Mouse (Mus musculus) MEL-GATA-1-ER (cell line): Measurements from ENCODE around the gene Nlrc4.
"Not testable (repeated sequence)": the region's sequence is repeated elsewhere in the genome, so short reads cannot be mapped to it uniquely, and the experiment has no call there.

Source experiments
- DNase-seq: peaks from one replicate; pipeline ENCODE4 v3.0.0-alpha.2; 2012; ENCODE audit warnings: low read depth; ENCODE audit errors: extremely low read depth

Nlrc4 gene

DNA sequence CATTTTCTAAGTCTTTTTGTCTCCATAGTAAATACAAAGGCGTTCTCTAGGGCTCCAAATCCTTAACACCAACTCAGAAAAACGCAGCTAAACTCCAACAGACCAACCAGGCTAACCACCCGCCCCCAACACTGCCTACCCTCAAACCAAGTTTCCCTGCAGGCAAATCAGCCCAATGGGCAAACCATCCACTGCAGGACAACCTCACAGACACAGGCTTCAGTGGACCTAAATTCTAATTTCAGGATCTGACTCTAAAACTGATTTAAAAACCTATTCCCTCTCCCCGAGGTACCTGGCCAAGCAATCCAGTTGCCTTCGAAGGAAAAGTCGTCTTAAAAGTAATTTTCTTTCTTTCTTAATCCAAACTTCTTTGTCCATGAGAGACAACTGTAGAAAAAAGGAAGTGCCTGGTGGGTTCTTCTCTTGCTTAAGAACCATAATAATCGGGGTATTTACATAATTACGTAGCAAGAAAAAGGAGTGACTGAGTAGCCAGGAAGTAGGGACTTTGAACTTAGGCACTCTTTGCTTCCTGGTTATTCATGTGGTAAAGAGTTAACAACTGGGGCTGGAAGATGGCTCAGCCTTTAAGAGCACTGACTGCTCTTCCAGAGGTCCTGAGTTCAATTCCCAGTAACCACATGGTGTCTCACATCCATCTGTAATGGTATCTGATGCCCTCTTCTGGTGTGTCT lies at the start of gene Nlrc4:
Gene Nlrc4 (minus strand): TSS at position 432 of the 698 bp plus-strand sequence.
- DNase-seq = no peak

DNA sequence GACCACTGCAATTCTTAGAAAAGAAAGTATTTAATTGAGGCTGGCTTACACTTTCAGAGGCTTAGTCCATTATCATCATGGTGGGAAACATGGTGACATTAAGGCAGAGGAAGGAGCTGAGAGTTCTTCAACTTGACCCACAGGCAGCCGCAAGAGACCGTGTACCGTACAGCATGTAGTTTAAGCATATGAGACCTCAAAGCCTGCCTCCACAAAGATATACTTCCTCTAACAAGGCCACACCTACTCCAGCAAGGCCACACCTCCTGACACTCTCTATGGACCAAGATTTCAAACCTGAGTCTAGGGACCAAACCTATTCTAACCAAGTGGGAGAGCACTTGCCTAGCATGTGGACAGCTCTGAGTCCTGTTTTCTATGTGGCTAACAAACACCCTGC lies 49.7 kb upstream of the Nlrc4 start:
- DNase-seq = no peak

DNA sequence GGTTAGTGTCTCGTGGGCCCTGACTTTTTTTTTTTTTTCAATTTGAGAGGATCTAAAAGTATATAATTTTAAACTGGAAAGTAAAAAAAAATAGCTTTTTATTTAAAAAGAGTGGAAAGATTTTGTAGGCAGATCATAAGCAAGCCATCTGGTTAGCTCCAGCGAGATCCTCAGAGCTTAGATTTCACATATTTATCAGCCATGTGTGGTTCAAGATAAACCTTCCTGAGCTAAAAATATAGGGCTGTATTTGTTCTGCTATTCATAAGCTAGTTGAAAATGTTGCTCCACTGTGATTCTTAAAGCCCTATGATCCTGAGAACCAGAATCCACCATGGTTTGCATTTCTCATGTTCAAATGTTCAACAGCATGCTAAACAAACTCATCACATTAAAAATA lies 49.0 kb upstream of the Nlrc4 start:
- DNase-seq = no peak

DNA sequence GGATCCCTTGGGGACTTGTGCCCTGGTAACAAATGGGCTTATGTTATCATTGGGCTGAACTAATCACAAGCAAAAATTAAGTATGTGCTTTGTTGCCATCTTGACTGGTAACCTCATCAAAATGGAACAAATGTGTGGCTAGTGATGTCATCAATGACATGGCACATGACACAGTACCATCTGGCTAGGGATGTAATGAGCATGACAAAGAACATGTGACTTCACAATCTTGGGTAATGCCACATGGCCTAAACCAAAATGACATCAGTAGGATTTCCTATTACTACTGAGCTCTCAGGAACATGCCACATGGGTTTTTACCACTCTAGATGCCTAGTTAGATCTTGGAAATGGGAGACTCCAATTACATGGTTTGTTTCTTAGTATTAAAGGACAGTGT lies 42.1 kb upstream of the Nlrc4 start:
- no peak for DNase-seq

DNA sequence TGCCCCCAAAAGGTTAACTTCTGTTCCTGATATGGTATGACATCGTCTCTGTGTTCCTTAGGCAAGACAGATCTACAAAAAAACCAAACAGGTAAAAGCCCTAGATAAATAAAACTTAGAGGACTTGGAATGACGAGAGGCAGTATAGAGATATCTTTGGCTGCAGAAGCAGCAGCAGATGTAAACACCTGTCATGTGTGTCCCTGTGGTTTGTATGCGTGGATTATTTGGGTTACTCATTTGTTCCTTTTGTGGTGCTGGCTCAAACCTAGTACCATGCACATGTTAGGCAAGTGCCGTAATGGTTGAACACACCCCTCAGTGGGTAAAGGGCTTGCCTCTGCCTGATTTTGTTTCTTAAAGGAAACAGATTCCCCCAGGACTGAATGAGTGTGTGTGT lies 41.3 kb upstream of the Nlrc4 start:
- no peak for DNase-seq

DNA sequence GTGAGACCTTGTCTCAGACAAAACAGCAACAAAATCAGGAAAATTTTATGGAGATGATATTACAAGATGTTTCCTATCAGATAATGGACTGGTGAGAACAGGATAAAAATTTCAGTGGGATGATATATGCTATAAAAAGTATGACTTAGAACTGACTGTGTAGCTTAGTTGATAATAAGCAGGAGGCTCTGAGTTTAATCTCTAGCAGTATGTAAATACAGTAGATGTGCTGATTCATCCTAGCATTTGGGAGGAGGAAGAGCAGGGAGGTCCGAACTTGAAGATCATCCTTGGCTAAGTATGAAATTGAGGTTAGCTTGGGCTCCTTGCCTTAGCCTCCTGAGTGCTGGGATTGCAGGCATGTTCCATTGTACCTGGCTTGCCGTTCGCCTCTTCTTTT lies 32.6 kb upstream of the Nlrc4 start:
- DNase-seq = peak; percentile 37

DNA sequence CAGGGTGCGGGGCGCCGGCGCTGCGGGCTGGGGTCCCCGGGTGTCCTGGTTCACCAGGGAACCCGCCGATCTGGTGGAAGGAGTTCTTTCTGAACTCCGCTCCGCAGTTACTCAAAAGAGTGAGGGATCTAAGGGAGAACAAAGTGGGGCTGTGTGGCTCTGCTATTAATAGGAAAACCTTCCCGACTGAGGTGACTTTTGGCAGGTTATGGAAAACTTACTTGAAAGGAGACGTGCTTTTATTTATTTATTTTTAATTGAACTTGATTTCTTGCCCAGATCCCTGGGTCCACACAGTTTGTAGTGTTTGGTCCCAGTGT lies 30.9 kb upstream of the Nlrc4 start:
- DNase-seq = no peak

DNA sequence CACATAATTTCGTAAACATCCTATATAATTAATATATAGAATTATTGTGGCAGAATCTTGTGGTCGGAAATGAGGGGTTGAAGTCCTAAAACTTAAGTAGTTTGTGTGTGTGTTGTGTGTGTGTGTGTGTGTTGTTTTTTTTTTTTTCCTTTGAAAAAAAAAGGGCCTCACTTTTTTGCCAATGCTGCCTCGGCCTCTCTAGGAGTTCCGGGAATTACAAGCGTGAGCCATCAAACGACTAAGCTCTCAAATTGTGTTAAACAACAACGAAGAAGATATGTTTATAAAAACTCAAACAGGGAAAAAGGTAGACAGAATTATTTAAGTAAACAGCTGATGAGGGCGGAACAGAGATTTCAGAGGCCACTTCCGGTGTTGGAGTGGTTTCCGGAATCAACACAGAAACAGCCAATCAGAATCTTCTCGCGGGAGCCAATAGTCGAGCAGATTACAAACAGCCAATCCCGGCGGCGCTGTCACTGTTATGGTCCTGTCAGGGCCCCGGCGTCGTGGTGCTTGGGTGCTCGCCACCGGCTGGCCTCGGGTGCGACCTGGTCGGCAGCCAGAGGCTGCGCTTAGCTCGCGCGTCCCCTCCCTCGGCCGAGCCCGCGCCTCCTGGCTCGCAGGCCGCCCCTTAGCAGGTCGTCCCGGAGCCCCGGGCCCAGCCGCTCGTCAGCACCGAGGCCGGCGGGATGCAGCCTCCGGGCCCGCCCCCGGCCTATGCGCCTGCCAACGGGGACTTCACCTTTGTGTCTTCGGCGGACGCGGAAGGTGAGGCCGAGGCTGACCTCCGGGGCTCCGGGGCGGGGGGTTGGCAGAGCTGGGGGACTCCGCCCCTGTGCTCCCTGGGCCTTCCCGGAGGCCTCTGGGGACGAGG lies 30.3 kb upstream of the Nlrc4 start, which contains the start of gene Yipf4:
Gene Yipf4 (plus strand): TSS at position 470 of the 877 bp plus-strand sequence.
- peak; percentile 94 for DNase-seq

DNA sequence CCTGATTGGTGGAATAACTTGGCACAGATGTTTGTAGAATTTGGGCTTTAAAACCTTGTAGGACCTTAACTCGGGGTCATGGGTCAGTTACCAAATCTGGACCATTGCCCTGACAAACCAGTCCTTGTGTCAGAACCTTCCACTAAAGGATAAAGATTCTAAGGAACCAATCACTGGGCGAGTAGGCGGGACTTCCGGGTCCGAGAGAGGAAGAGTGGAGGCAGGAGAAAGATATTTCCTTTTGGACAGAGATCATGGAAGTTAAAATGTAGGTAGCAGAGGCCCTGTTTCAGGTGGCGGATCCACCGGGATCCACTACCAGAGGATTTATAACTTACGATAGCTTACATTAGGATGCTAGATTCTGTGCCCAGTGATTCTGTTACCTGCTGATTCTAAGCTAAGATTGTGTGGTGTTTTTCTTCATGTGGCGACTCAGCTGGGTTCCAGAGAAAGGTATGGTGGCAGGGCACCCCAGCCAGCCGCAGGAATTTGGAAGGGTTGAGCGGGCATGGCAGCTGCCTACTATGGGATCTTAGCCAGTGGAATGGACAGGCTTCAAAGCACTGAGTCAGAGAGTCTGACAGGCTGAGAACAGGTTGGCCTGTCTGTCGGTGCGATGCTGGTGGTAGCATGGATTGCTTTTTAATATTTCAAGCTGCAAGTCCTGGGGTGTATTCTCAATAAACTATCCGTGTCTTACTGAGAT lies 21.6 kb upstream of the Nlrc4 start:
- DNase-seq = no peak

DNA sequence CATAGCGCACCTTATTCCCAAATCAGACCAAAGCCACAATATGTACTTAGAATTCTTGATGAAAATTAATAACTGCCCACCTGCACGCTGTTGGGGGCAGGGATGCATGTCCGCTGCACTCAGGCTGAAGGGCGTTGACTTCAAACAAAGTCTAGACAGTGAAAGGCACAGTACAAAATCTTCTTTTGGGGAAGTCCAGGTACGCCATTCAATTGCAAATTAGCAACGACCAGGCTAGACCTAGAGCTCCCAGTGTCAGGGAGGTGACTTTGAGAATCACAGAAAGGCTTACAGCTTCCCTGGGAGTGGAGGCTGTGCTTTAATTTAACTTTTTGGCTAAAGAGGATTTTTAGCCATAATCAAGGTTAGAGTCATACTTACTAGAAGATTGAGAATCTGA lies 11.2 kb upstream of the Nlrc4 start:
- DNase-seq = not testable (repeated sequence)

DNA sequence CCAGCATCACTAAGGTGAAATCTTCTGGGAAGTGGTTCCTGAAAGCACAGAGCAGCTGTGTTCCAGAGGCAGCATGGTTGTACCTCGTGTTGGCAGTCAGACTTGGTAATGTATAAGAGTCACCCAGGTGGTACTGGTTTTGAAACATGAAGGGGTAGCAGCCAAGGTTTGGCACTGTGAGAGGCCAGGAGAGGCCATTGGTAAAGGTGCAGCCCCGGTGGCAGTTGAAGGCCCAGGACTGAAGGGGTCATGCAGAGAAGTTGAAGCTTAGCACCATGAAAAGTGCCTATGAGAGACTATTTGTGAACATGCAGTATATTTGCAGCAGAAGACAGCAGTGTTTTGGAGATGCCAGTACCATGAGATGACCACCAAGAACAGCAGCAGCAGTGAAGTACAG lies 9.0 kb upstream of the Nlrc4 start:
- not testable (repeated sequence) for DNase-seq

DNA sequence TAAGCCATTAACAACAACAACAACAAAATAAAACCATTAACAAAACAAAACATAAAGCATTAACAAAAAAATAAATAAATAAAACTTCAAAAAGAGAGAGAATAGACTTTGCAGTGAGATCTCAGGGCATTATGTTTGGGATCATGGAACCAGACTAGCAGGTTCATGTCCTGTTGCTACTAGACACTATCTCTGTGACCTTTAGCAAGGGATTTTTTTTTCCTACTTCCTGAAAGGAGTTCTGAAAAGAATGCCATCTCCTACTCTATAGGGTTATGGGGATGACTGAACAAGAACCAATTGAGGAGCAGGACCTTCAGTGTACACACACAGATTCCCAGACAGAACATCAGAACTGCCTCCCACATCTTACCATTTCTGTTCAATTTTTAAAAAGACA lies 4.6 kb upstream of the Nlrc4 start:
- DNase-seq = no peak

DNA sequence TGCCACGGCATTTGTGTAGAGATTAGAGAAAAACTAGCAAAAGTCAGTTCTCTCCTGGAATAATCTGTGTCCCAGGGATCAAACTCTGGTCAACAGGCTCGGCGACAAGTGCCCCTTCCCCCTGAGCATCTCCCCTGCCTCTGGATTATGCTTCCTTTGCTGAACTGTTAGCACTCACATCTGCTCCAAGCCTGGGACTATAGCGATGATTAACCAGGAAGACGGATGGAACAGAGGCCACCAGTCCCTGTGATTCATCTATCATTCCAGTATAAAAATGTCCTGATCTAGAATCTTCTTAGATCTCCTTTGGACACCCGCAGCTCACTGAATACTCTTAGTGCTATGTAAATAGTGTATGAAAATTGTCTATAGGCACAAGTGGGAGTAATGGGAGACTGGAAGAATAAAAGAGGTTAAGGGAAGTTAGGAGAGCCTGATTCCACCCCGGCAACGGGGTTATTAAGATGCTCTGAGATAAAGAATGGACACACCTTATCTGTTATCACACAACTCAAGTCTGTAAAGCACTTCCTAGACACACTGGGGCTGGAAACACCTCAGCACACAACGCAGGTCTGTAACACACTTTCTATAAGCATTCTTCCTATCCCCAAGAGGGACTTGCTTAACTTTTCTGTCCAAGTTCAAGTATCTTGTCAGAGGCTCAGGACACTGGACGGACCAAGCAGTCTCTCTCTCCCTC lies 817 bp downstream of the Nlrc4 start:
- DNase-seq = no peak

DNA sequence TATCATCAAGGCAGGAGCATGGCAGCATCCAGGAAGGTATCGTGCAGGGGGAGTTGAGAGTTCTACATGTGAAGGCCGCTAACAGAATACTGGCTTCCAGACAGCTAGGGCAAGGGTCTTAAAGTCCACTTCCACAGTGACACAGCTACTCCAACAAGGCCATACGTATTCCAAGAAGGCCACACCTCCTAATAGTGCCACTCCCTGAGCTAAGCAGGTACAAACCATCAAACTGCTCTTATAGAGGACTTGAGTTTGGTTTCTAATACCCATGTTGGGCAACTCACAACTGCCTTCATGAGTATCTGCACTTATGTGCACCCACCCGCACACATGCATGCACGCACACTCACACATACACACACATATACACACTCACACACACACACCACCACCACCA lies 2.1 kb downstream of the Nlrc4 start:
- DNase-seq = no peak

DNA sequence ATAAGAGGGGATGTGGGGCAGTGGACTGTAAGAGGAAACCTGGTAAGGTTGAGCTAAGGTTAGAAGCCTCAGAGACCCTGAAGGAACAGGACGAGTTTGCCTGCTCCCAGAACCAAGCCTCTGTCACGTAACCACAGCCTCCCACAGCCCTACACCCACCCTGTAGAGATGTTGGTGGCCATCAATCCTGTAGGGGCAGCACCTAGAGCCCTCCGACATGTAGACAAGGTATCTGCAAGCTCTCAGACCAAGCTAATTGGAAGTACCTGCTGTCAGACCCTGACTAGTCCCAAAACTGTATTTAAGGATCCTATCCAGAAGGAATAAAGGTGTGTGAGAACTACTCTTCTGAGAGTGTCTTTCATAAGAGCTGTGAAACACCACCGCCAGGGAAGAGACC lies 3.5 kb downstream of the Nlrc4 start:
- DNase-seq = no peak

DNA sequence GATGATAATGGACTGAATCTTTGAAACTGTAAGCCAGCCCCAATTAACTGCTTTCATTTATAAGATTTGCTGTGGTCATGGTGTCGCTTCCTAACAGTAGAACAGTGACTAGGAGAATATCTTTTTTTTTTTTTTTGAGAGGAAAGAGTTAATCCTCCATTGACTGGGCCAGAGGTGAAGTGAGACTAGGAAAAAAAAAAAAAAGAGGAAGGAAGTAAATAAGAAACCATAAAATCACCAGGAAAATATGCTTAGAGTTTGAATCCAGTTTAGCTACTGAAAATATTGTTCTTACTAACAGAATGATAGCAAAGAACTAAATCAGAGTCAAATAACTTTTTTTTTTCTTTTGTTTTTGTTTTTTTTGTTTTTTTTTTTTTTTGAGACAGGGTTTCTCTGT lies 4.3 kb downstream of the Nlrc4 start:
- DNase-seq = peak; percentile 5

DNA sequence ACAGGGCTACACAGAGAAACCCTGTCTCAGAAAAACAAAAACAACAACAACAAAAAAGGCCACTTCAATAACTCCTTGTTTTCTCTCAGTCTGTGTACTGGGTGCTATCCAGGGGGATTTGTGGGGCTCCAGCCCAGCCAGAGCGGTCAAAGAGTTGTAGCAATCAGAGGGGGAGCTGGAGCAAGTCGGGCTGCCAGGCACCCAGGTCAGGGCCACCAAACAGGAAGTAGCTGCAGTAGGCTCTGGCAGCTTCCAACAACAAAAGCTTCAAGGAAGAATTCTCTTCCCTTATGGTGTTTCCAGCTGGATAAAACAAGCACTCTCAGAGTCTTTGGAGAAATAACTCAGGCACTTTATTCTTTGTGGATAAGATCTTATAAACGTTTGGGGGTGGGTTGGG lies 5.0 kb downstream of the Nlrc4 start:
- no peak for DNase-seq

DNA sequence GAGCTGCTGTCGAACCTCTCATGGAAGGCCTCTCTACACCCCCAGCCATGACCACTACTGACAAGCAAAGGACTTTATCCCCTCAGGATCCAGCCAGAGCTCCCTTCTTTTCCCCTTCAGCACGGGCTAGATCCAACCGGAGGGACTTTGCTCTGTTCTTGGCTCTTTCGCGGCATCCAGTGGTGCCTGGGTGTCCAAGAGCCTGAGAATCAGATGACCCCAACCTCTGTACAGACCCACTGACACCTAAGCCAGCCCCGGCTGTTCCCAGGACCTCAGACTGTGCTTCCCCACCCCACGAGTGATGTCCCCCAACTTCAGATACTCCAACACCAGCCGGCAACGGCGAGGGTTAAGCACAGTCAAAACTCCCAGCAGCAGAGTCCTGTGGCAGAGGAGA lies 9.2 kb downstream of the Nlrc4 start:
- DNase-seq = no peak

DNA sequence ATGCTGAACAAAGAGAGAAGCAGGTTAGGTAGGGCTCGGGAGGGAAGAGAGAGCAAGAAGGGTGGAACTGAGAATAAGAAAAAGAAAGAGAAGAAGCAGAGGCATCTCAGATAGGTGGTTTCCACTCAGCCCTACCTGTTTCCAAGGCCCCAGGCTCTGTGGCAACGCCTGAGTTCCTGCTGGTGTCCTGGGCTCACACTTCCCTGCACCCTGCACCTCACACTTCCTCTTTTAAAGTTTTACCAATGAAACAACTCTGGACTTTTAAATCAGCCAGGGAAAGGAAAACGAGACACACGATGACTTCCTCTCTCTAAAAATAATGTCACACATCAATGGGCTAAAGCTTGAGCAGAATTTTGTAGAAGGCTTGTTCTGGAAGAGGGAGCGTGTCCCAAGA lies 18.5 kb downstream of the Nlrc4 start:
- DNase-seq = peak; percentile 51

DNA sequence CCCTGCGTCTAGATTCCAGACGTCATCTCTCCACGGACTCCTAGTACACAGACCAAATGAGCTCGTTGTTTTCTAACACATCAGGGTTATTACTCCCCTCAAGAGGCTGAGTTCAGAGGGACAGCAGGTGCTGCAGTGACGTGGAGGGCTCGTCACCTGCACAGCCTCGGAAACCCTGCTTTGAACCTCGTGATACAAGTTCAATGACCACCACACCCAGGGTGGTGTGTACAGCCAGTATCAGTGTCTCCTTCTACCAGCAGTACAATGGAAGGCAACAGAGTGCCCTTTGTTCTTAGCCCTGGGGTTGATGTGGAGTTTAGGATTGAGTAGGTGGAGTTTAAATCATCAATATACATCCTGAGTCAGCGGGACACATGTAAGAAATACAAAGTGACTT lies 21.2 kb downstream of the Nlrc4 start:
- DNase-seq = no peak

DNA sequence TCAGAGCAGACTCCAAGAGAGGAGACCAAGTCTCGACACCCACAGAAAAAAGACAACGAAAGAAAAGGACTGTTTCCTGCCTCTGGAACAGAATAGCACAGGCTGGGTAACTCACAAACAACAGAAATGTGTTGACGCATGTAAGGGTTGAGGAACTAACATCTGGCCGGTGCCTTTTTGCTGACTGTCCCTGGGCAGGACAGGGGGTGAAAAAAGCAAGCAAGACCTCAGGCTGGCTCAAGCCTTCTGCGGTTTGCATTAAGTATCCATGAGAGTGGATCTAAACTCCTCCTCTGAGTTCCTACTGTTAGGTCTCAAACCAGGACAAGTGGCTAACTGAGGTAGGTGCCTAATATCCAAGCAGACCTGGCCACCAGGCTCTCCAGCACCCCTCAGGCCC lies 26.3 kb downstream of the Nlrc4 start:
- no peak for DNase-seq

DNA sequence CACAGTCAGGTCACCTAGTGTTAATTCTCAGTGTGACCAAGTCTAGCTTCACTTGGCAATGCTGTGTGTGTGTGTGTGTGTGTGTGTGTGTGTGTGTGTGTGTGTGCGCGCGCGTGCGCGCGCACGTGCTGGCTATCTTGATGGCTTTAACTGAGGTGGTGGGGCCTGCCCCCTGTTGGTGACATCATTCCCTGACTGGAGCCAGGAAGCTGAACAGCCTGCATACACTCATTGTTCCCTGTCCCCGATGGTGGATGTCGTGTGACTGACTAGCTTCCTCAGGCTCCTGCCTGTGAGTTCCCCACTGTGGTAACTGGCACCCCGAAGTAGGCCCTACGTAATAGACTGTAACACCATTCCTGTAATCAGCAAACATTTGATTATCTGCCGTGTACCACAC lies 27.5 kb downstream of the Nlrc4 start:
- no peak for DNase-seq
